Mouse (Mus musculus) central nervous system, embryonic 11.5 days (tissue): ENCODE data around the gene Fstl3. TPM values are rescaled to one million over a fixed set of nuclear protein-coding genes. Genes with fewer than 3 reads are reported as not detected.

Experiments
- polyA plus RNA-seq: library from polyadenylated mRNA; depleted of rRNA; stranded (reverse); fragments of >200 nt; gene quantifications from 2 replicates; pipeline ENCODE4 v1.2.3, GENCODE M21; 2012; rRNA removed

The Fstl3 gene
- 1.00 and 2.3 TPM in 2 replicates for polyA plus RNA-seq

GRCm38 (mm10) chr10:79777103-79777531 lies at the start of gene Fstl3:
Gene Fstl3, plus strand, starts transcription at chr10:79777272.

DNA sequence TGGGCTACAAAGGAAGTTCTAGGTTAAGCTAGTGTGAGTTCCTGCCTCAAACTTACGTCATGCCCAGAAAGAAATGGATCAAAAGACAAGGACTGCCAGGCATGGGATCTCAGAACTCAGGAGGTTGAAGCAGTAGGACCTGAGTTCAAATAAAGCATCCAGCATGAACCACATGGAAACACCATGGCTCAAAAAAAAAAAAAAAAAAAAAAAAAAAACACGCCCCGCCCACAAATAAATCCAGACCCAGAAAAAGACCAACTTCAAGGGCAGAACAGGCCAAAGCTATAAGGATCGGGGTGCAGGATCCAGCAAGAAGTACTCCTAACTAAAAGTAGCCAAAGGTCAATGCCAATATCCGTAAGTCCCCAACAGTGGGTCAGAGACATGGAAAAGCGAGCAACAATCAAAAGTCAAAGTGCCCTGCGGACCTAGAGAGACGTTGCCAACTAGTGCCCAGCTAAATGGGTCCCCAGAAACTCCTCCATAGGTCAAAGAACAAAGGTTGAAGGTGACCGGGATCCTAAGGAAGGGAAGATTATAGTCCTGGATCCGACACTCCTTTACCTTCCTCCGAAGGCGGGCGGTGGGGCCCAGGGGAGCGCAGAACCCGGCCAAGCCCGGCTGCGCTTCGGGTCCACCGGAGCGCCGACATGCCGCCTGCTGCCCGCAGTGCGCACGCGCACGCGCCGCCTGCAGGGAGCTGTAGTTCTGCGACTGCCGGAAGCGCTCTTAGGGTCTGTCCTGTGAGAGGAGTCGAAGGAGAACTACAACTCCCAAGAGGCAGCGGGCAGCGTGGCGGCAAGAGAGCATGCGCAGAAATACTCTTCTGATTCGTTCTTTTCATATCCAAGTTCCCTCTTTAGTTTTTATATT lies 30.9 kb upstream of the Fstl3 start, which contains the start of gene Polrmt:
Gene Polrmt (minus strand): TSS at position 684 of the 876 bp plus-strand sequence.

DNA sequence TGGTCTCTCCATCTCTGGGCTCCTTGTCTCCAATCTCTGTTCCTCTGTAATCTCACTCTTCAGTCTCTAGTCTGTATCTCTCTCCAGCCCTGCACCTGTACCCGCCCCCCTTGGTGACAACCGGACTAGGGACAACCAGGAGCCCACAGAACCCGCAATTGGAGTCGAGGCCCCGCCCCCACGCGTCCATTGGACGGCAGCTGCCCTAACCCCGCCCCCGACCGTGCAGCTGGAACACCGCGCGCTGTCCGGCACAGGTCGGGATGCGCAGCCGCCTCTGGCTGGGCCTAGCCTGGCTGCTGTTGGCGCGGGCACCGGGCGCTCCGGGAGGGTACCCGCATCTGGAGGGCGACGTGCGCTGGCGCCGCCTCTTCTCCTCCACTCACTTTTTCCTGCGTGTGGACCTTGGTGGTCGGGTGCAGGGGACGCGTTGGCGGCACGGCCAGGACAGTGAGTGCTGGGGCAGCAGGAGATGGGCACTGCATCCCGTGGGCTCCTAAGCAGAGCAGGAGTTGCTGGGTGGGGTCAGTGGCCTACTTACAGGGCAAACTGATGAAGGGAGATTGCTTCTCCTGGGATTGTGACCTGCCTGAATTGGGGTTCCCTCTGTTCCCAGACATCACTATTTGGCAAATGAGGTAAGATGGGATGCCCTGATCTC lies 22.1 kb upstream of the Fstl3 start, which contains the start of gene Fgf22:
Gene Fgf22 (plus strand): TSS at position 221 of the 661 bp plus-strand sequence.

DNA sequence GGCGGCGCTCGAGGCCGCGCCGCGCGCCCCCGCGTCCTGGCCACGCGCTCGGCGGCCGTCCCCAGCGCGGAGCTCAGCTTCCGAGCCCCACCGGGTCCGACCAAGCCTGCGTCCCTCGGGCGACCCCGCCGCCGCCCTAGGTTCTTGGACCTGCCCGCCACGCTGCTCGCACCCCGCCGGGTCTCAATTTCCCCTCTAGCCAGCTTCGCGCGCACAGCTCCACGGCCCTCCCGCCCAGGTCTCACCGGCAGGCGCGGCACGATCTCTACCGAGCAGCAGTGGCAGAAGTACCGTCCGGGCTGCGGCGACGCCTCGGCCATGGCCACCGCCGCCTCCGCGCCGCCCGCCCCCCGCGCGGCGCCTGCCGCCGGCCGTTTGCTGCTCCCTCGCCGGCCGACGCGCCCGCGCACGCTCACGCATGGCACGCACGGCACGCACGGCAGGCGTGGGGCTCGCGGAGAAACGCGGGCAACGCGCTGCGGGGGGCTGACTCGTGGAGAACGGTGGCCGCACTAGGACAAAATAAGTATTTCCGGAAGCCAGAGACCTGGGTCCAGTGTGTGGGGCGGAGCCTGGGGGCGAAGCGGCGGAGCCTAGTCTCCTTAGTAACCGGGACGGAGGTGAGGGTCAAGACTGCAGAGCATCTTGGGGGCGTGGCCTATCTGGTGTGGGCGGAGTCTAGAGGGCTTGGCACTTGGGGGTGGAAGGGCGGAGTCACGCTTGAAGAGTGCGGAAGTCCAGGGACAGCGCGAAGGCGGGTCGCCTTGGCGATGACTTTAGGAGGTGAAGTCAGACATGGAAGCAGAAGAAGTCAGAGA lies 10.4 kb upstream of the Fstl3 start, which contains the start of gene Rnf126:
Gene Rnf126 (minus strand): TSS at position 445 of the 818 bp plus-strand sequence.

DNA sequence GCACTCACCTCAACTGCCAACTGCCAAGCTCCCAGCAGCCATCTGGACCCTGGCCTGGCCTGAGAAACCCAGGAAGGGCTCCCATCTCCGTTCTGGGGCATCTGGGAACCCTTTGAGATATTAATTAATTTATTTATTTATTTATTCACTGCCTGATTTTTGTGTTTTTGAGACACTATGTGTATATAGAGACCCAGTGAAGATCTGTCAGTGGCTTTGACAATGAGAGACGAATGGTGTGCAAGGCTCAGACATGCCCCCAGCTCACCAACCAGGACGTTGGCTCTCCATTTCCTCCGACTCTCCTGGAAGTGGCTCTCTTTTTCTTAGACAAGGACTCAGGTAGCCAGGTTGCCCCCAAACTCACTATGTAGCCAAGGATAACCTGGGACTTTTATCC lies 13.8 kb downstream of the Fstl3 start, which contains the start of gene Prss57:
Gene Prss57 (minus strand): TSS at position 101 of the 400 bp plus-strand sequence.

GRCm38 (mm10) chr10:79793051-79793737 lies 16.1 kb downstream of the Fstl3 start, which contains the start of gene Palm:
Gene Palm, plus strand, starts transcription at chr10:79793572.

GRCm38 (mm10) chr10:79820782-79821181 lies 43.7 kb downstream of the Fstl3 start, which contains the start of gene Misp:
Gene Misp, plus strand, starts transcription at chr10:79820989.

Other genes with a start within 250 kb of the Fstl3 start
- 5.5 and 10.1 TPM in 2 replicates for gene Plpp2, start 243.5 kb upstream of the Fstl3 start, polyA plus RNA-seq
- gene Mier2, start 222.1 kb upstream of the Fstl3 start, polyA plus RNA-seq = 120 and 122 TPM in 2 replicates
- not detected in 2 replicates for gene Theg, start 189.9 kb upstream of the Fstl3 start, polyA plus RNA-seq
- gene C2cd4c, start 163.2 kb upstream of the Fstl3 start, polyA plus RNA-seq = 1.3 and 1.4 TPM in 2 replicates
- 29.5 and 34.5 TPM in 2 replicates for gene Shc2, start 139.4 kb upstream of the Fstl3 start, polyA plus RNA-seq
- not detected in 2 replicates for gene Odf3l2, start 131.5 kb upstream of the Fstl3 start, polyA plus RNA-seq
- gene Madcam1, start 112.7 kb upstream of the Fstl3 start, polyA plus RNA-seq = 0.50 and 2.5 TPM in 2 replicates
- gene Tpgs1, start 107.9 kb upstream of the Fstl3 start, polyA plus RNA-seq = 47.9 and 61.7 TPM in 2 replicates
- gene Cdc34, start 95.1 kb upstream of the Fstl3 start, polyA plus RNA-seq = 177 and 195 TPM in 2 replicates
- 0.81 and 1.5 TPM in 2 replicates for gene Gzmm, start 88.3 kb upstream of the Fstl3 start, polyA plus RNA-seq
- gene Bsg, start 72.8 kb upstream of the Fstl3 start, polyA plus RNA-seq = 332 and 473 TPM in 2 replicates
- 1.0 and 1.2 TPM in 2 replicates for gene Hcn2, start 60.6 kb upstream of the Fstl3 start, polyA plus RNA-seq
- gene Polrmt, start 30.7 kb upstream of the Fstl3 start, polyA plus RNA-seq = 51.6 and 58.3 TPM in 2 replicates
- gene Fgf22, start 22.2 kb upstream of the Fstl3 start, polyA plus RNA-seq = 0.08 and 0.26 TPM in 2 replicates
- 122 and 132 TPM in 2 replicates for gene Rnf126, start 10.3 kb upstream of the Fstl3 start, polyA plus RNA-seq
- 0.08 and 0.16 TPM in 2 replicates for gene Prss57, start 13.7 kb downstream of the Fstl3 start, polyA plus RNA-seq
- gene Palm, start 16.3 kb downstream of the Fstl3 start, polyA plus RNA-seq = 98.3 and 130 TPM in 2 replicates
- 0.64 and 0.96 TPM in 2 replicates for gene Misp, start 43.7 kb downstream of the Fstl3 start, polyA plus RNA-seq
- 162 and 407 TPM in 2 replicates for gene Ptbp1, start 77.2 kb downstream of the Fstl3 start, polyA plus RNA-seq
- 15.3 and 15.8 TPM in 2 replicates for gene Prtn3, start 97.2 kb downstream of the Fstl3 start, polyA plus RNA-seq
- 256 and 339 TPM in 2 replicates for gene Plppr3, start 97.4 kb downstream of the Fstl3 start, polyA plus RNA-seq
- 0.43 and 0.54 TPM in 2 replicates for gene Elane, start 109.0 kb downstream of the Fstl3 start, polyA plus RNA-seq
- gene Cfd, start 113.6 kb downstream of the Fstl3 start, polyA plus RNA-seq = 0.09 and 0.50 TPM in 2 replicates
- 47.8 and 59.6 TPM in 2 replicates for gene Med16, start 131.7 kb downstream of the Fstl3 start, polyA plus RNA-seq
- gene Gm26602, start 133.6 kb downstream of the Fstl3 start, polyA plus RNA-seq = not detected in 2 replicates
- gene Kiss1r, start 139.7 kb downstream of the Fstl3 start, polyA plus RNA-seq = 1.2 and 1.3 TPM in 2 replicates
- gene R3hdm4, start 143.9 kb downstream of the Fstl3 start, polyA plus RNA-seq = 110 and 123 TPM in 2 replicates
- 11.1 and 12.1 TPM in 2 replicates for gene Arid3a, start 149.8 kb downstream of the Fstl3 start, polyA plus RNA-seq
- gene Wdr18, start 182.9 kb downstream of the Fstl3 start, polyA plus RNA-seq = 40.0 and 55.7 TPM in 2 replicates
- 0.28 and 0.39 TPM in 2 replicates for gene Grin3b, start 193.4 kb downstream of the Fstl3 start, polyA plus RNA-seq
- gene Tmem259, start 207.1 kb downstream of the Fstl3 start, polyA plus RNA-seq = 120 and 158 TPM in 2 replicates
- gene Cnn2, start 211.3 kb downstream of the Fstl3 start, polyA plus RNA-seq = 66.5 and 128 TPM in 2 replicates
- 7.7 and 7.9 TPM in 2 replicates for gene Abca7, start 219.2 kb downstream of the Fstl3 start, polyA plus RNA-seq
- gene Arhgap45, start 239.4 kb downstream of the Fstl3 start, polyA plus RNA-seq = 12.5 and 14.7 TPM in 2 replicates